Mouse (Mus musculus): Measurements from ENCODE around the gene Gm9767. TPM values are rescaled to one million over a fixed set of nuclear protein-coding genes. Genes with fewer than 3 reads are reported as not detected.
A peak's percentile ranks its signal among the peaks of the same experiment; 100 is the strongest.

Gene Gm9767
- 1.4 and 1.9 TPM in 2 replicates for polyA plus RNA-seq (2015; fragmentation: Nextera tagmentation; extraction: Ambion mirVana)

- peak within 1 kb of the TSS; percentile 68 for H3K27ac ChIP-seq (replicated peaks)
- peak within 1 kb of the TSS; percentile 93 for H3K9ac ChIP-seq
- H3K4me2 ChIP-seq, result peak within 1 kb of the TSS; percentile 84
- no peaks in the 10 kb centered on the region for H3K36me3 ChIP-seq
- no peaks in the 10 kb centered on the region for H3K9me3 ChIP-seq
- peaks cover 17% of the 10 kb centered on the region for H3K4me1 ChIP-seq (replicated peaks)
- under 1% methylated on average over 52 of the region's 52 CpGs for WGBS
- peak; percentile 80 for ATAC-seq (ENCODE audit: low read depth)
- no peaks in the 10 kb centered on the region for H3K27me3 ChIP-seq
- H3K4me3 ChIP-seq, result peak within 1 kb of the TSS; percentile 82
Observed at GRCm38 (mm10) chr10:26077671-26078481, at the start of gene Gm9767. Gm9767 (plus strand) TSS chr10:26078255.

GRCm38 (mm10) chr10:26034931-26035330 lies 43.1 kb upstream of the Gm9767 start:
- WGBS, result 94% methylated on average over 5 of the region's 5 CpGs

GRCm38 (mm10) chr10:26051177-26051576 lies 26.9 kb upstream of the Gm9767 start:
- no peaks in the 10 kb centered on the region for H3K9me3 ChIP-seq
- no peak overlapping the region for H3K27ac ChIP-seq (replicated peaks)
- WGBS, result 86% methylated on average over 2 of the region's 2 CpGs
- no peak overlapping the region for H3K4me3 ChIP-seq
- no peak overlapping the region for H3K4me2 ChIP-seq
- H3K36me3 ChIP-seq, result no peaks in the 10 kb centered on the region
- no peaks in the 10 kb centered on the region for H3K4me1 ChIP-seq (replicated peaks)
- no peak overlapping the region for H3K9ac ChIP-seq
- H3K27me3 ChIP-seq, result no peaks in the 10 kb centered on the region
- ATAC-seq (ENCODE audit: low read depth), result no peak

More at GRCm38 (mm10) chr10:26034931-26035330, 43.1 kb upstream of the Gm9767 start:
- ATAC-seq (ENCODE audit: low read depth), result no peak
- Histone ChIP-seq H3K9me3 (no peaks in the 10 kb centered on the region), H3K27me3 (no peaks in the 10 kb centered on the region), H3K9ac (no peak overlapping the region), H3K4me2 (no peak overlapping the region), H3K36me3 (no peaks in the 10 kb centered on the region), H3K4me1 (replicated peaks) (no peaks in the 10 kb centered on the region), H3K4me3 (no peak overlapping the region), H3K27ac (replicated peaks) (no peak overlapping the region)

- Histone ChIP-seq H3K27me3 (no peaks in the 10 kb centered on the region), H3K9me3 (no peaks in the 10 kb centered on the region), H3K27ac (replicated peaks) (no peak overlapping the region), H3K4me3 (no peak overlapping the region), H3K4me1 (replicated peaks) (no peaks in the 10 kb centered on the region), H3K36me3 (no peaks in the 10 kb centered on the region), H3K9ac (no peak overlapping the region), H3K4me2 (no peak overlapping the region)
- 88% methylated on average over 3 of the region's 3 CpGs for WGBS
- ATAC-seq (ENCODE audit: low read depth), result no peak
Observed at GRCm38 (mm10) chr10:26059662-26060307, 18.3 kb upstream of the Gm9767 start.

- ATAC-seq (ENCODE audit: low read depth), result no peak
- Histone ChIP-seq H3K4me3 (no peak overlapping the region), H3K36me3 (peaks cover 1% of the 10 kb centered on the region; the same call in 1 of the 2 replicates), H3K4me1 (replicated peaks) (no peaks in the 10 kb centered on the region), H3K9ac (no peak overlapping the region), H3K4me2 (no peak overlapping the region), H3K9me3 (no peaks in the 10 kb centered on the region), H3K27ac (replicated peaks) (no peak overlapping the region), H3K27me3 (no peaks in the 10 kb centered on the region)
- WGBS, result 93% methylated on average over 4 of the region's 4 CpGs
Observed at GRCm38 (mm10) chr10:26063071-26063470, 15.0 kb upstream of the Gm9767 start.

- no peak for ATAC-seq (ENCODE audit: low read depth)
- H3K4me3 ChIP-seq, result no peak overlapping the region
- H3K27ac ChIP-seq (replicated peaks), result no peak overlapping the region
- H3K27me3 ChIP-seq, result no peaks in the 10 kb centered on the region
- no peaks in the 10 kb centered on the region for H3K9me3 ChIP-seq
- H3K36me3 ChIP-seq, result peaks cover 11% of the 10 kb centered on the region; the same call in 1 of the 2 replicates
- 90% methylated on average over 5 of the region's 5 CpGs for WGBS
- H3K9ac ChIP-seq, result no peak overlapping the region
- H3K4me2 ChIP-seq, result no peak overlapping the region
- H3K4me1 ChIP-seq (replicated peaks), result peaks cover 15% of the 10 kb centered on the region
Observed at GRCm38 (mm10) chr10:26071986-26072385, 6.1 kb upstream of the Gm9767 start.

GRCm38 (mm10) chr10:26076949-26077348 lies 1.1 kb upstream of the Gm9767 start:
- Histone ChIP-seq H3K27ac (replicated peaks) (no peak overlapping the region), H3K4me3 (peak overlapping the region; percentile 82), H3K4me1 (replicated peaks) (peaks cover 17% of the 10 kb centered on the region), H3K27me3 (no peaks in the 10 kb centered on the region), H3K9me3 (no peaks in the 10 kb centered on the region), H3K9ac (peak overlapping the region; percentile 93), H3K4me2 (peak overlapping the region; percentile 84), H3K36me3 (no peaks in the 10 kb centered on the region)
- no peak for ATAC-seq (ENCODE audit: low read depth)
- WGBS, result 84% methylated on average over 9 of the region's 9 CpGs

GRCm38 (mm10) chr10:26078521-26079142 lies 577 bp downstream of the Gm9767 start, which contains the start of gene Tmem200a:
Tmem200a (minus strand) TSS chr10:26079052.
- WGBS, result under 1% methylated on average over 46 of the region's 46 CpGs
- peak within 1 kb of the TSS; percentile 68 for H3K27ac ChIP-seq (replicated peaks)

GRCm38 (mm10) chr10:26079678-26080077 lies 1.6 kb downstream of the Gm9767 start:
- WGBS, result 80% methylated on average over 3 of the region's 3 CpGs
- no peak for ATAC-seq (ENCODE audit: low read depth)
- H3K27ac ChIP-seq (replicated peaks), result no peak overlapping the region
- H3K9ac ChIP-seq, result no peak overlapping the region
- no peaks in the 10 kb centered on the region for H3K36me3 ChIP-seq
- no peaks in the 10 kb centered on the region for H3K27me3 ChIP-seq
- H3K4me3 ChIP-seq, result no peak overlapping the region
- no peaks in the 10 kb centered on the region for H3K9me3 ChIP-seq
- peaks cover 17% of the 10 kb centered on the region for H3K4me1 ChIP-seq (replicated peaks)
- H3K4me2 ChIP-seq, result no peak overlapping the region

More at GRCm38 (mm10) chr10:26078521-26079142, 577 bp downstream of the Gm9767 start, which contains the start of gene Tmem200a:
- H3K9ac ChIP-seq, result peak within 1 kb of the TSS; percentile 93
- peak within 1 kb of the TSS; percentile 82 for H3K4me3 ChIP-seq
- H3K27me3 ChIP-seq, result no peaks in the 10 kb centered on the region
- peak; percentile 93 for ATAC-seq (ENCODE audit: low read depth)
- peak within 1 kb of the TSS; percentile 84 for H3K4me2 ChIP-seq
- H3K36me3 ChIP-seq, result no peaks in the 10 kb centered on the region
- peaks cover 17% of the 10 kb centered on the region for H3K4me1 ChIP-seq (replicated peaks)
- no peaks in the 10 kb centered on the region for H3K9me3 ChIP-seq

GRCm38 (mm10) chr10:26082081-26082480 lies 4.0 kb downstream of the Gm9767 start:
- Histone ChIP-seq H3K27ac (replicated peaks) (no peak overlapping the region), H3K4me1 (replicated peaks) (peaks cover 8% of the 10 kb centered on the region; the same call in 1 of the 2 replicates), H3K27me3 (no peaks in the 10 kb centered on the region), H3K36me3 (no peaks in the 10 kb centered on the region), H3K4me3 (no peak overlapping the region), H3K9me3 (no peaks in the 10 kb centered on the region), H3K9ac (no peak overlapping the region), H3K4me2 (no peak overlapping the region)
- ATAC-seq (ENCODE audit: low read depth), result no peak
- 75% methylated on average over 4 of the region's 4 CpGs for WGBS

GRCm38 (mm10) chr10:26103330-26103982 lies 25.4 kb downstream of the Gm9767 start:
- WGBS, result 82% methylated on average over 3 of the region's 3 CpGs
- no peaks in the 10 kb centered on the region for H3K9me3 ChIP-seq
- no peak for ATAC-seq (ENCODE audit: low read depth)

More at GRCm38 (mm10) chr10:26103330-26103982, 25.4 kb downstream of the Gm9767 start:
- H3K27ac ChIP-seq (replicated peaks), result no peak overlapping the region
- H3K27me3 ChIP-seq, result no peaks in the 10 kb centered on the region
- no peak overlapping the region for H3K9ac ChIP-seq
- H3K36me3 ChIP-seq, result no peaks in the 10 kb centered on the region
- H3K4me3 ChIP-seq, result no peak overlapping the region
- no peaks in the 10 kb centered on the region for H3K4me1 ChIP-seq (replicated peaks)
- no peak overlapping the region for H3K4me2 ChIP-seq
